Mouse (Mus musculus) megakaryocyte, embryonic 14.5 days (primary cell): ENCODE results near the gene Gm45618. TPM values are rescaled to one million over a fixed set of nuclear protein-coding genes. Genes with fewer than 3 reads are reported as not detected.

ENCODE experiments used
- H3K27me3 ChIP-seq: replicated peaks from 2 replicates; pipeline ENCODE3; 2012; ENCODE audit warnings: inconsistent platforms
- H3K36me3 ChIP-seq: replicated peaks from 2 replicates; pipeline ENCODE3; 2012; ENCODE audit warnings: low read length, inconsistent platforms, mixed read lengths
- H3K4me1 ChIP-seq: 2 replicates; pipeline ENCODE4 v1.6.1; 2012; ENCODE audit warnings: inconsistent platforms
- H3K4me3 ChIP-seq: replicated peaks from 2 replicates; pipeline ENCODE3; 2012; ENCODE audit warnings: moderate library complexity, mild to moderate bottlenecking, inconsistent platforms
- H3K9me3 ChIP-seq: 2 replicates; pipeline ENCODE4 v1.6.1; 2012; ENCODE audit warnings: inconsistent platforms
- FLI1 ChIP-seq: IDR thresholded peaks from 2 replicates; pipeline ENCODE4 v1.6.1; 2012; ENCODE audit warnings: low read length, inconsistent platforms, mixed read lengths
- GATA1 ChIP-seq: IDR thresholded peaks from 3 replicates; pipeline ENCODE4 v1.6.1; 2012; ENCODE audit warnings: mixed read lengths, low read length, inconsistent platforms, borderline replicate concordance
- polyA plus RNA-seq: library from polyadenylated mRNA; stranded (reverse); fragments of >175 nt; gene quantifications from 2 replicates; pipeline ENCODE4 v1.2.3, GENCODE M21; 2012; ENCODE audit warnings: low replicate concordance; ENCODE audit not compliant: insufficient read depth

Gm45618 gene
- polyA plus RNA-seq, 1 experiment = not detected

DNA sequence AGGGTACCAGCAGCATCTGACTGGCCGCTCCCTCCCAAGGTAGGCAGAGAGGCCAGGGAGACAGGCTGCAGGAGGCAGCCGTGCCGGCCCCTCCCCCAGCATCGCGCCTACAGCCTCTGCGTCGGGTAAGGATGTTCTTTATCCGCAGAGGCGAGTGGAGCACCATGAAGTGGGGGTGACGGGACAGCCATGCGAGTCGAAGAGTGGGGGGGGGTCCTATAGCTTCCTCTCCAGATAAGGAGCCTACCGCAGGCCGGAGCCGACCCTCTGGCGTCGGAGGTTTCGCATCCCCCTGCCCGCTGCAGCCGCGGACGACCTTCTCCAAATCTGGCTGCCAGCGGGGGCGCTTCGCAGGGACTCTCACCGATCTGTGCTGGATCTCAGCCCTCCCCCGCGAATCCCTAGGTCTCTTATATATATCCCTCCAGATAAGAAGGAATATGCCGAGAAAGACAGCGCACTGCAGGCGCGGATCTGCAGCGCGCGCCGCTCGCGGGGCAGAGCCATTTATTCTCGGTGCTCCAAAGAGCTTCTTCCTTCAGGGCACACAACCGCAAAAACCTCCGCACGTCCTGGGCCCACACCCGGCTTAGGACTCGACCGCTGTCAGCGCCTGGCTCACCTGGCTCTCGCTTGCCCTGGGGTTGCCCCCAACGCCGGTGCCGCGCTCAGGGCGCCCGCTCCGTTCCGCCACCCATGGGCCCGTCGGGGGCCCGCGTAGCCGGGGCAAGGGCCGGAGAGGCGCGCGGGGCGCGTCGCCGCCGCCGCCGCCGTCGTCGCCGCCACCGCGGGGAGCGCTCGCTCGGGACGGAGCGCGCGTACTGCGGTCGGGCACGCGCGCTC, 26.0 kb downstream of the Gm45618 start:
- Histone ChIP-seq H3K4me1 (peaks cover 36% of the 10 kb centered on the region), H3K36me3 (no peaks in the 10 kb centered on the region), H3K9me3 (no peaks in the 10 kb centered on the region), H3K4me3 (peak overlapping the region; percentile 91), H3K27me3 (peaks cover 96% of the 10 kb centered on the region)
- TF ChIP-seq FLI1 (no peak), GATA1 (no peak)

DNA sequence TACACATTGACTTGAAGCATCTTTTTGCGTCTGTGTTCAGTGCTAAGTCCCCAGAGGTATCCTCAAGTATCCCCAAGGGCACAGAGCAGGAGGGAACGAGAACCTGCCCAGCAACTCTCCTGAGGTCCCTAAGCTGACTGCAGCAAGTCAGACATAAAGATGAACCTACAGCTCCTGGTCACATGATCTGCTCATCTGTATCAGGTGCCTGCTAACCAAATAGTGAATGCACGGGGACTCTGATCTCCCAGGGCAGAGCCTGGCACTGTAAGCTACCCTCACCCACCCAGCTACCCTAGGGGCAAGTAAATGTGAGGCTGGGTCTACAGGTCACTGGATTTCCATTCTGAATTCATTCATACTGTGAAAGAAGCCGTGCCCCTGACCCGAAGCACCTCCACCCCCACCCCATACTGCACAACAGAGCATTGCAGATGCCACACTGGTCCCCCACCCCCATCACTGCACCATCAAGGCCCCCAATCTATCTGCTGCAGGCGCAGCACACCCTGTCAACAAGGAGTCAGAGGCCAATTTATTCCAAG, 26.8 kb downstream of the Gm45618 start:
- TF ChIP-seq GATA1 (no peak), FLI1 (no peak)
- H3K4me1 ChIP-seq = peaks cover 41% of the 10 kb centered on the region
- H3K4me3 ChIP-seq = peak overlapping the region; percentile 91
- H3K36me3 ChIP-seq = no peaks in the 10 kb centered on the region
- H3K27me3 ChIP-seq = peaks cover 96% of the 10 kb centered on the region
- no peaks in the 10 kb centered on the region for H3K9me3 ChIP-seq

DNA sequence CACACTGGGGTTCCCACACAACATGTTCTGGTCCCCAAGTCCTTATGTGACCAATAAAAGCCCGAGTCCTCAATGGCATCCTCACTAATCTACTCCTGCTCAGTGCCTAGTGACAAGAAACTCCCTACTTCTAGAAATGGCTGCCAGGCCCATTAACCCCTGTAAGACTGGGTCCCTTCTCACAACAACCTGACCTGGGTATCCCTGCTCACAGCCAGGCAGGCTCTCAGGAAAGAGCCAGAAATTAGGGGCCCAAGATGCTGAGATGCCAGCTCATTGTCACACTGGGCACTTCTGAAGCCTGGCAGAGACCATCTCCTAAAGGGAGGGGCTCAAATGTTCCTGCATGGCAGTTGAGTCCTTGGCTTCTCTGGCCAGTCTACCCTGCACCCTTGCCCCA, 27.5 kb downstream of the Gm45618 start:
- H3K9me3 ChIP-seq = no peaks in the 10 kb centered on the region
- no peak for TF ChIP-seq GATA1
- TF ChIP-seq FLI1 = no peak
- H3K36me3 ChIP-seq = no peaks in the 10 kb centered on the region
- H3K27me3 ChIP-seq = peaks cover 100% of the 10 kb centered on the region
- peaks cover 48% of the 10 kb centered on the region for H3K4me1 ChIP-seq
- no peak overlapping the region for H3K4me3 ChIP-seq

DNA sequence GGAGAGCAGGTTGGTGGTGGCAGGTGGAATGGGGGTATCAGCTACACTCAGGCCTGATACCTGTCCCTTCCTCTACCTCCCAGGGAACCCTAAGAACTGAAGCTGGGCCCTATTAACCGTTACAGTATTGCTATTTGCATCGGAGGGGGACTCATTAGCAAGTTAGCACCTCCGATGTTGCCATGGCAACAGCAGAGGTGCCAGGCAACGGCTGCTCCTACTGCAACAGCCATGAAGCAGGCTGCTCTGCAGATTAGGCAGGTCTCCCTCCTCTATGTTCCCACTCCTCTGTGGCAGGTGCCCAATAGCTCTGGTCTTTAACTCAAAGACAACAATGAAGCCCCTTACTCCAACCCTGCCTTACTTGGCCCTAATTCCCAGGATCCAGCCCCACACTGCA, 28.7 kb downstream of the Gm45618 start:
- Histone ChIP-seq H3K27me3 (peaks cover 100% of the 10 kb centered on the region), H3K36me3 (no peaks in the 10 kb centered on the region), H3K4me1 (peaks cover 53% of the 10 kb centered on the region)

DNA sequence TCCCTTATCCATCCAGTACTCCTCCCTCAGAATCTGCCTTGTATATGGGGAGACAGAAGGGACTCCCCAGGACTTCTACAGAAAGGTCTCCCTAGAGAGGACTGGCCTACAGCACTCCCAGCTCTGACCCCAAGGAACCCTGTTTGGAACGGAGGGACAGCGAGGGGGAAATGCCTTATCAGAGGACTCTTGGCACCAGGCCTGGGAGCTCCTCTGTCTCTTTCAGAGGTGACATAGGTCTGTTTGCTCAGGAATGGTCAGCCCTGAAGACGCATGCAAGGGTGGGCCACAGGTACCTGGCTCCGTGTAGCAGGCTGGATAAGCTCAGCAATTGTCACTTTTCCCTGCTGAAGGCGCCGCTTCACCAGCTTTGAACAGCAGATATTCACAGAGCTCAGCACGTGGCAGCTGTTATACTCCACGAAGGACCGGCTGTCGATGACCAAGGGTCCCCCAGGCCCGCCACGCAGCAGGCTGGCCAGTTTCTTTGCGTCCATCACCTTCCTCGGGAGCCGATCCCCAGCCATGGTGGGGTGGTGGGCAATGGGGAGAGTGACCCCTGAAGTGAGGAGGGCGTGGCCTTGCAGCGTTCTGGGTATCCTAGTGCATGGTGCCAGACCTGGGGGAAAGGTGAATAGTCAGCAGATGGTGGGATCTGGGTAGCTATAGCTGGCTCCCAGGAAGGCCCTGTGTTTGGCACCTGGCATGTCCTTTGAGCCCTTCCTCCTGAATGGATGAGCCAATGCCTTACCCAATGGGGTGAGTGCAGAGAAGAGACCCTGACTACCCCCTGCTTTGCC, 30.7 kb downstream of the Gm45618 start:
- Histone ChIP-seq H3K4me3 (peak overlapping the region; percentile 51), H3K4me1 (peaks cover 55% of the 10 kb centered on the region), H3K36me3 (no peaks in the 10 kb centered on the region), H3K9me3 (no peaks in the 10 kb centered on the region), H3K27me3 (peaks cover 100% of the 10 kb centered on the region)
- TF ChIP-seq FLI1 (no peak), GATA1 (no peak)

More for the DNA sequence above, 28.7 kb downstream of the Gm45618 start:
- Histone ChIP-seq H3K9me3 (no peaks in the 10 kb centered on the region), H3K4me3 (no peak overlapping the region)
- TF ChIP-seq FLI1 (no peak), GATA1 (no peak)

DNA sequence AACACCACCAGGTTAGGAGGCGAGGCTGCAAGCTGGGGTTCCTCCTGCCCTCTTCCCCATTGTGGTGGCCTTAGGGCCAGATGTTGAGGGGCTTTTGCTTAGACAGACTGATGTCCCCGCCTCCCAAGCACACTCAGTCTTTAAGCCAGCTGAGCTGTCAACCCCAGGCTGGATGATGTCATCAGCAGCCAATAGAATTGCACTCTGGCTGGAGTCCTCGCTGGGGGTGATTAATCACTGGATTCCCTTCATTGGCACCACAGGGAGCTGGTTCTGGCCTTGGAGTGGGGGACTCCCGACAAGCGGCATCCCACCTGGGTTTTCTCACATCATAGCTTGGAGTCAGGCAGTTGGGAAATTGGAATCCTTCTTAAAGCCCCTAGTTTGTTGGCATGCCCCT, 31.6 kb downstream of the Gm45618 start:
- TF ChIP-seq FLI1 (no peak), GATA1 (no peak)
- Histone ChIP-seq H3K36me3 (no peaks in the 10 kb centered on the region), H3K9me3 (no peaks in the 10 kb centered on the region), H3K4me3 (no peak overlapping the region), H3K27me3 (peaks cover 100% of the 10 kb centered on the region), H3K4me1 (peaks cover 56% of the 10 kb centered on the region)

DNA sequence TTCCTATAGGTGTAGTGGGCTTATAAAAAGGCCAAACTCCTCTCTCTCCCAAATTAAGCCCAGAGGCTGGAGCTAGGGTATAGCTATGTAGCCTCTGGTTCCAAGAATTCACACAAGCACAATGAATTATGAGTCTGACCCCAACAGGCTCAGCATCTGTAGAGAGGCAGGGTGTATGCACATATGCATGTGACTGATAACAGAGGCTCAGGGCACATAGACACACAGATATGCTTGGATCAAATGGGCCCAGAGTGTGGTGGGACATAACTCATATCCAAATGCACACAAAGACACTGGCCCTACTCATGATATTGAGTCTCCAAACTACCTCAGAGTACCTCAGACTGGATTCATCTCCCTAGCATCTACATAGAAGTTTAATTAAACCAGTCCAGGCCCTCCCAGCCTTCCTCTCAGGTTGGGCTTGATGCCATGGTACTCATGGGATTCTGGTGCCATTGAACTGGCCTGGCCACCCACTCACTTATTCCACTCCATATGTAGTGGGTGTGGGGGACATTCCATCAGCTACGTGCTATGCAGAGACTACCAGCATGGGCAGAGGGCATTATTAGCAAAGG, 33.4 kb downstream of the Gm45618 start:
- Histone ChIP-seq H3K4me3 (no peak overlapping the region), H3K4me1 (peaks cover 56% of the 10 kb centered on the region), H3K27me3 (peaks cover 100% of the 10 kb centered on the region), H3K9me3 (no peaks in the 10 kb centered on the region), H3K36me3 (no peaks in the 10 kb centered on the region)
- TF ChIP-seq GATA1 = no peak
- no peak for TF ChIP-seq FLI1

DNA sequence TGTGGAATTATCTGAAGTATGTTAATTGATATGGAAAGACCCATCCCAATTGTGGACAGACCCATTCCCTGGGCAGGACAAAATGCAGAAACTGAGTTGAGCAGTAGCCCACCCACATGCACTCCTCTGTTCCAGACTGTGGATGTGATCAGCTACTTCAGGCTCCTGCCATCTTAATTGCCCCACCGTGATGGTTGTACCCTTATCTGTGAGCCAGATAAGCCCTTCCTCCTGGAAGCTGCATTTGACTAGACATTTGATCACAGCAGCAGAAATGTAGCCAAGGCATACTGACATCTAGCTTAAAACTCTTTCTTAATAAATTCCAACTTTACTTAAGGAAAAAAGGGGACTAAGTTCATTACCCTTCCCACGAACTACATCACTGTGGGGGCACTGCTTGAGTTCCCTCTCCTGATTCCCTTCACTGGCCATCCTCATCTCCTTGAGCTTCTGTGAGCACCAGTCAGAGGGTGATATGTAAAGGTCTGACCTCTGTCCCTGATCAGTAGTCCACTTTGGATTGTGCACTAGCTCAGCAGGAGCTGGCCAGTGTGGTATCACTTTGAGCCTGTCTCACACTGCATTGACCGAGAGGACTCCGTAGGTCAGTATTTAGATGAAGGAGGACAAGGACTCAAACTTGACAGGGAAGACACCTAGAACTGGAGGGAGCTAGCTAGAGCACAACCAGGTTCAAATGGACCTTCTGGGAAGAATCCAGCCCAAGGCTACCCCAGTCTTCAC, 34.2 kb downstream of the Gm45618 start:
- no peak overlapping the region for H3K4me3 ChIP-seq
- no peaks in the 10 kb centered on the region for H3K9me3 ChIP-seq
- H3K4me1 ChIP-seq = peaks cover 56% of the 10 kb centered on the region
- H3K36me3 ChIP-seq = no peaks in the 10 kb centered on the region
- TF ChIP-seq GATA1 = no peak
- TF ChIP-seq FLI1 = no peak
- H3K27me3 ChIP-seq = peaks cover 98% of the 10 kb centered on the region

DNA sequence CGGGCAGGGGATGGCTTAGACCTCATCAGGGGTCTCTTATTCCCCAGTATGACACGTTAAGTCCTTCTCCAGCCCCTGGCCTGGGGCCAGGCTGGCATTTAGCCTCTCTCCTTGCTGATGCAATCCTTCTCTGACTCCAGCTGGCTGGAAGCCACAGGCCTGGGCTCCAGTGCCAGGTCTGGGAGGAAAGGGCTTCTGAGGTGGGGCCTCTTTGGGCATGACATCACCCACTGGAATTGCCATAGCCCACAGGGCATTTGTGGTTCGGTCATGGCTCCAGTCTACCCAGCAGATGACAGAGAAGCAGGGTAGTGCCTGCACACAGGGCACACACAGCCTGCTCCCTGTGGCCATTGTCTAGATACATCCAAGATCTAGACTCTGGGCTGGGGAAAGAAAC, 35.7 kb downstream of the Gm45618 start:
- Histone ChIP-seq H3K4me3 (no peak overlapping the region), H3K27me3 (peaks cover 96% of the 10 kb centered on the region), H3K36me3 (no peaks in the 10 kb centered on the region), H3K4me1 (peaks cover 53% of the 10 kb centered on the region), H3K9me3 (no peaks in the 10 kb centered on the region)
- TF ChIP-seq FLI1 (no peak), GATA1 (no peak)
